Mouse (Mus musculus) ZHBTc4 (cell line): Measurements from ENCODE around the gene Cyp1b1.

Source experiments
- DNase-seq: peaks from one replicate; pipeline ENCODE4 v3.0.0-alpha.2; 2011; ENCODE audit warnings: low read depth, low spot score

Cyp1b1 gene

GRCm38 (mm10) chr17:79714931-79715637 lies at the start of gene Cyp1b1:
Cyp1b1 (minus strand) TSS chr17:79715061.
- peak; percentile 25 for DNase-seq

GRCm38 (mm10) chr17:79761841-79762240 lies 47.0 kb upstream of the Cyp1b1 start:
- DNase-seq: no peak

GRCm38 (mm10) chr17:79753831-79754230 lies 39.0 kb upstream of the Cyp1b1 start:
- no peak for DNase-seq

- DNase-seq: peak; percentile 41
These were observed 38.0 kb upstream of the Cyp1b1 start for GRCm38 (mm10) chr17:79752836-79753235.

DNA sequence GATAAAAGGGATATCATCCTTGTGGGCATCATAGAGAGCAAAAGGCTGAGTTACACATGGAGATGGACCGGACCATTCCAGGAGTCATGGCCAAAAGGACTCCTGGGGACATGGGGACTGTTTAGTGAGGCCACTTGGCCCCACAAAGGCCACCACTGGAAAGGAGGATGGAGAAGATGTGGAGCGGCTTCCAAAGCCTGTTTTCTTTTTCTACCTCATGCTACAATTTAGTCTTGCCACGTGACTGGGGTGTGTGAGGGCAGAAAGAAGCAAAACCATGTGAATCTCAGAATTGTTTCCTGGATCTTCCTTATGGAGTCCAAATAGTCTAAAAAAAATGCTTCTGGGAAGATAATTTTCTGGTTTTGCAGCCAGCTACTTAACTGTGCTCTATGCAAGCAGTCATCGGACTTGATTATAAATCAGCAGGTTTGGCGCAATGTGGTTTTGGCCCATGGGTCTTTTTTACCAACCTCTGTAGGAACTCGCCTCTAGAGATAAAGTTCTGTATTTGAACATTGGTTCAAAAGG lies 36.9 kb upstream of the Cyp1b1 start:
- no peak for DNase-seq

GRCm38 (mm10) chr17:79749647-79750046 lies 34.8 kb upstream of the Cyp1b1 start:
- no peak for DNase-seq

- DNase-seq: peak; percentile 3
These were observed 32.1 kb upstream of the Cyp1b1 start for GRCm38 (mm10) chr17:79746954-79747353.

DNA sequence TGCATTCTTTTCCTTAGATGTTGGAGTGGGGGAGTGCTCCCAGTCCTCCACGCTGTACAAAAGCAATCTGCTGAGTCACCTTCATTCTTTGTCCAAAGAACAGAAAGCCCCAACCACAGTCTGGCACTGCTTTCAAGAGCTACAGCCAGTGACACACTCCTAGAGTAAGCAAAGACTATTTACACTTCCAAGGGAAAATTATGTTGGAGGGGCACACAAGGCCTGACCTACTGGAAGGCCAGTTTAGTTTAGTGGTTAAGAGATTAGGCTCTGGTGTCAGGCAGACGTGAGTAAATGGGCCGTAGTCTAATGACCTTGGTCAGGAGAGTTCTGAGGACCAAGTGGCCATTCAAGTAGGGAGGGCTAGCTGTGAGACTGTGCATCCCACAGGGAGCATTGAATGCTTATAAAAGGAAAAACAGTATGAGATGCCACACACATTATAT lies 31.3 kb upstream of the Cyp1b1 start:
- peak; percentile 44 for DNase-seq

DNA sequence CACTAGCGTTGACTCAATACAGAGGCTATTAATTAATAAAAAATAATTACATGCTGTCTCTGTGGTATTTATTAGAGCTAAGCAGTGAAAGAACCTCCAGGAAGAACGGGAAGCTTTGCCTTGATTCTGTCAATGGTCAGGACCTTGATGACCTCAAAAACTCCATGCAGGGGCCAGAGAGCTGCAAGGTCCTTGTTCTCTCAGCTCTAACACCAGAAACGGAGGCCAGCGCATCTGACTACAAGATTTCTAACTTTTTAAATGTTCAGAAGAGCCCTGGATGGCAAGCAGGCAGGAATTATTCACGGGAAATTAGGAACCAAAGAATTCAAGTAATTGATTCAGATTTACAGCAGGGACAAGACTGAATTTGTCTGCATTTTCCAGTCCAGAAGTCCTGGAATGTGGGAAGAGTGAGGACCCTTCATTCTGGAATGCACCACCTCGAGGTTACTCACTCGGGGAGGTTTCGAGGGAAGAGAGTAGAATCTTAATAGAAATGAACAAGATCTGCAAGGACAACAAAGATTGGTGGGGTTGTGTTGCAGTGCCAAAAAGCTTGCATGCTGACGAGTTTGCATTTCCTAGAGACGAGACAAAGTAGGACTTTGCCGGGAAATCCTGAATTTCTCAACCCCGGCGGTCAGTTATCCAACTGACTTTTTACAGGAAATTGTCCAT lies 30.3 kb upstream of the Cyp1b1 start:
- no peak for DNase-seq

DNA sequence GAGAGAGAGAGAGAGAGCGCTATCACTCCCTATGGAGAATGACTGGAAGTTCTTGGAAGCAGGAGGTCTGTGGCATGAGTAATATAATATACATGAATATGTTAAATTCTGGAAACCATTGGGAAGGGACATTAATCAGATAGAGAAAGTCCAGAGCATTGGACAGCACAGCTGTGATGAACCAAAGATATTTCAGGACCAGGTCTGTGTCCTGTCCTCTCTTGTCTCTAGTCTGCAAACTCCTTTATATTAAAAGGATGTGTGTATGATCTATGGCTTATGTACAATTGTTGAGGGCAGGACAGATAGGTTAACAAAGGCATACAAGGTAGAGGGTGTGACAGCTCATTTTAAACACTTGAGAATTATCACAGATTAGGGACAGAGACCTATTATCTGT lies 28.6 kb upstream of the Cyp1b1 start:
- no peak for DNase-seq

- no peak for DNase-seq
These were observed 27.8 kb upstream of the Cyp1b1 start for GRCm38 (mm10) chr17:79742635-79743034.

- no peak for DNase-seq
These were observed 24.1 kb upstream of the Cyp1b1 start for GRCm38 (mm10) chr17:79738847-79739498.

- no peak for DNase-seq
These were observed 22.7 kb upstream of the Cyp1b1 start for GRCm38 (mm10) chr17:79737598-79737997.

- DNase-seq: no peak
These were observed 18.2 kb upstream of the Cyp1b1 start for GRCm38 (mm10) chr17:79733039-79733438.

DNA sequence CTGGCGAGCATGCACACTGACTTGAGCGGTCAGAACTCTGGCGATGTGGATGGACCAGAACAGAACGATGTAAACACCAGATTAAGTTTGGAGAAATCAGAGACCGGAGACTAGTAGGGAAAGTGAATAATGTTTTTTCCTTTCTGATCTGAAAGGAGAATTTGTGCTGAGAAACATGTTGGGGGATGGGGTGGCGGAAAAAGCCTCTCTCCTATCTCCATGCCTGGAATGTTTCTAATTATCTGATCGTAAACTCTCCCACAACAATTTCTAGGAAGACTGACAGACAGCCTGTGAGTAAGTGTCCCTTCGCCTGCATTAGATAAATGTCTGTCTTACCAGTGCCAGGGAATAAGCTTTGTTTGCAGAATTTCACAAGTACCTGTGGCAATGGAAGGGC lies 16.1 kb upstream of the Cyp1b1 start:
- no peak for DNase-seq

- DNase-seq: no peak
These were observed 14.0 kb upstream of the Cyp1b1 start for GRCm38 (mm10) chr17:79728585-79729503.

- DNase-seq: no peak
These were observed 13.3 kb upstream of the Cyp1b1 start for GRCm38 (mm10) chr17:79728053-79728584.

DNA sequence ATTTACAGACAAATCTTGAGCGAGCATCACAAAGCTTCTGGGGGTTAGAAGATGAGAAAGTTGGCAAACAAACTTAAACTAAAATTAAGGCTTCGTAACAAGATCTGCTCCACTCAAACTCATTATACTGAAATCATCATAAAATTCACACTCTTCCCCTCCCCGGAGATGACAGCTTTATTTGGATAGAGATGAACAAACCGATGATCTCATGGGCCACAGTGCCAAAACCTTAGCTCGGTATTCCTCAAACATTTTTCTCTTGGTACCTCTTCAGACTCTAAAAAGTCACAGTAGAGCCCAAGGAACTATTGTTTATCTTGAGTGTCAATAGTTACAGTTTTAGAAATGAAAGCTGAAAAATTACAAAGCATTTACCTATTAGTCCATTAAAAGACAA lies 11.8 kb upstream of the Cyp1b1 start:
- DNase-seq: no peak

GRCm38 (mm10) chr17:79720681-79721080 lies 5.8 kb upstream of the Cyp1b1 start:
- no peak for DNase-seq

- DNase-seq: peak; percentile 95
These were observed 835 bp upstream of the Cyp1b1 start for GRCm38 (mm10) chr17:79715649-79716143.

GRCm38 (mm10) chr17:79714368-79714895 lies 429 bp downstream of the Cyp1b1 start:
- DNase-seq: peak; percentile 6
